Mouse (Mus musculus) T-helper 2 cell (primary cell): ENCODE measurements around the gene Tkt.

ENCODE experiments used
- in situ Hi-C: fragments of 300-600 bp; cut with MboI, MseI; formaldehyde crosslinking; loops from one replicate; pipeline ENCODE4 v1.15.1; 2025; ENCODE audit warnings: high pct_unique_total_duplicates

The Tkt gene

DNA sequence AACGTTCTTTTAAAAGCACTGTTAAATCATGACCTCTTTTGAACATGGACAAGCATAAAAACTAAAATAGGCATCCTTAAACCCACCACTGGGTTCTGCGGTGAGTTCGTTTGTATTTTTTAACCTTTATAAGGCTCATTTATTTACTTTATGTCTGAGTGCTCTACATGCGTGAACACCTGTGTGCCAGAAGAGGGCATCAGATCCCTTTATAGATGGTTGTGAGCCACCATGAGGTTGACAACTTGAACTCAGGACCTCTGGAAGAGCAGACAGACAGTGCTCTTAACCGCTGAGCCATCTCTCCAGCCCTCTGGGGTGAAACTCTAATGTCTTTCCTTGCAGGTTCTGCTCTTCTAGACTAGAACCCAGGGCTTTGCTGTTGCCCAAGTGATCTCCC, 37.2 kb downstream of the Tkt start:
- in situ Hi-C loops, result no loop called here

DNA sequence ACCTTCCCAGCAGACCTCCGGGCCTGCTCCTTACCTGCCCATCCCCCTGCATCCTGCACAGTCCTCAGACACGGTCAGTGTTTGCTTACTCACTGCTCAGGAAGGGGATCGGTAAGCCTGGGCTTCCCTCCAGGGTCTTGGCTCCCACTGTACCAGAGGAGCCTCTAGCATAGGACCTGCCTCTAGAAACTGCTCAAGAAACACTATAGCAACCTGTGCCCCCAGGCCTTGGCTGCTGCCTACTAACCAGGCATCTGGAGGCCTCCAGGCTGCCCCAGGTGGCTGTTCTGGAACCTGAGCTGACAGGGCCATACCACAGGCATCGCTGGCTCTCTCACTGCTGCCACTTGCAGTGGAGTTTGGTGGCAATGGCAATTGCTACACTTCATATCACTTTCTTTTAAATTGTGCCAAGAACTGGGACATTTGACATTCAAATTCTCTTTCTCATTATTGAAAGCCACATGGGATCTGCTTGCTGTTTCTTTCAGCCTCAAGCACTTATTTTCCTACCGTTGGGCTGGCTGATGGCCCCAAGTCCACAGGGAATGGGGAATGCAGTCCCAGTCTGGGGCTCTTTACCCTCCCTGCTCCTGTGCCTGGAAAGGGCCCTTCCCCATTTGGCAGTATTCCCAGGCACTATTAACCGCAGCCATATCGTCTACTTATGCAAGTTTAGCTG, 38.8 kb downstream of the Tkt start:
- in situ Hi-C loops, result no loop called here

- in situ Hi-C loops, result loop anchor here (5.0 kb wide), 1 partner anchor 82 kb away; no protein-coding TSS in a partner anchor
These were observed 42.0 kb downstream of the Tkt start for GRCm38 (mm10) chr14:30590041-30590645.

DNA sequence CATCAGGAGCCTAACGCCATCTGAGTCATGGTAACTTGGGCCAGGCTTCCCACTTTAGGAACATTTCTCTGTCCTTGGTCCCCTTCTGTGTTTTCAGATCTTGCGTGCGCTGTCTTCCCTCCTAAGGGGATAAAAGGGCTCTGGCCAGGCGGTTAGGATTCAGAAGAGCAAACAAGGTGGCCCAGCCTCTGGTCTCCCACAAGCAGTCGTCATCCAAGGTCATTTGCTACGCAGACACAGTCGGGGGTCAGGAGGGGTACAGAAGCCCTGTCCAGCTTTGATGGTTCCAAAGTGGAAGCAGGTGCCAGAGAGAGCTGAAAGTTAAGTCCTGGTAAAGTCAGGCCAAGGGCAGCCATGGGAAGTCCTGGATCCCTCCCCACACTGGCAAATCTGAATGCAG, 42.8 kb downstream of the Tkt start:
- in situ Hi-C loops, result loop anchor here (5.0 kb wide), 1 partner anchor 81 kb away; no protein-coding TSS in a partner anchor

- in situ Hi-C loops, result loop anchor here (5.0 kb wide), 1 partner anchor 81 kb away; no protein-coding TSS in a partner anchor
These were observed 43.3 kb downstream of the Tkt start for GRCm38 (mm10) chr14:30591417-30591816.

GRCm38 (mm10) chr14:30593279-30594091, 45.3 kb downstream of the Tkt start:
- in situ Hi-C loops, result loop anchor here (5.0 kb wide), 1 partner anchor 79 kb away; no protein-coding TSS in a partner anchor

DNA sequence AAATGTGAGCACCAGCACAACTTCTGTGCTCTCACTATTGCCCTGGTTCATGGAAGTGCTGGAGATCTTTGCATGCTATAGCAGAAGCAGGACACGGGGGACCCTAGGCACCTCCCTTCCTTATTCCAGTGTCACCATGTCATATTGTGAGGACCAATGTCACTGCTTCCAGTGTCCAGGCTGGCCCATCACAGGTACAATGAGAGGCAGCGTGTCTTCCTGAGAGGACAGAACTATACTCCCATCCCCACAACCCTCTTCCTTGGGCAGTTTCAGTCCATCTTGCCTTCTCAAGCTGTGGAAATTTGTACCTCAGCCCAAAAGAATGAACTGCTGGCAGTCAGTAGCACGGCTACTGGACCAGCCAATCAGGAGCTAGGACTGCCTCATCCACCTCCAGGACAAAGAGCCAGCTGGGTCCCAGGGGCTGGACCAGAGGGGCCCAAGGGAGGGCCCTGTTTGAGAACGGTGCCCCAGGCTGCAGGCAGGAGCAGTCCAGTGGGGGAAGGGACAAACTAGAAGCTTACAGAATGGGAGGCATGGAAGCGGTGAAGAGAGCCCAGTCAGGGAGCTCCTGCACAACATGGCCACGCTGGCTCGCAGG, 46.0 kb downstream of the Tkt start:
- in situ Hi-C loops, result loop anchor here (5.0 kb wide), 1 partner anchor 78 kb away; no protein-coding TSS in a partner anchor

DNA sequence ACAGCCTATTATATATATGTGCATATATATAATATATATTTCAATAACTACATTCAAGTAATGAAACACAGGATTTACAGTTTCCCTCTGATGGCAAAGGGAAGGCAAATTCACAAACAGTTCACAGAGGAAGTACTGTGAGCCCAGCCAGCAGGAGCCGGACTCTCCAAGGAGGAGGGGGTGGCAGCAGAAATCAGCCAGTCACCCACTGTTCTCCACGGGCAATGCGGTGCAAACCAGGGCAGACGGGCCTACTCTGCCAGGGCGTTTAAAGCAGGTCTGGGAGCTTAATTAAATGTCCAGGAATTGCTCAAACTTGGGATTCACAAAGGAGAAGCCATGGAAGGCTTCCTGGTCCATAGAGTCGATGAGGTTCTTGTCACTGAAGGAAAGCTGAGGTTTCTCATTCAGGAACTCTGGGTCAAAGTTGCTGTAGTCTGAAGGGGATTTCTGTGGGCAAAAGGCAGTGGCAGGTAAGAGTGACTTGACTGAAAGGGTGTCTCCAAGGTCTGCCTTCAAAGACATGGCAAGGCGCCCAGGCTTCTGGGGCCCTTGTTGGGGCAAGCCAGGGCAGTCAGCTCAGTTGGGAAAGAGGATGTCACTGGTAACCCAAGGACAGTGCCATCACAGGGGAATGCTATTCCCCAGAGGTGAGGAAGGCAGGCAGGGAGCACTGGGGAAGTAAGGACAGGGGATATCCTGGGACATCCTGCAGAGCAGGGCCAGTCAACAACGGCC, 47.6 kb downstream of the Tkt start:
- in situ Hi-C loops, result no loop called here

GRCm38 (mm10) chr14:30596407-30596806, 48.2 kb downstream of the Tkt start:
- in situ Hi-C loops, result no loop called here

DNA sequence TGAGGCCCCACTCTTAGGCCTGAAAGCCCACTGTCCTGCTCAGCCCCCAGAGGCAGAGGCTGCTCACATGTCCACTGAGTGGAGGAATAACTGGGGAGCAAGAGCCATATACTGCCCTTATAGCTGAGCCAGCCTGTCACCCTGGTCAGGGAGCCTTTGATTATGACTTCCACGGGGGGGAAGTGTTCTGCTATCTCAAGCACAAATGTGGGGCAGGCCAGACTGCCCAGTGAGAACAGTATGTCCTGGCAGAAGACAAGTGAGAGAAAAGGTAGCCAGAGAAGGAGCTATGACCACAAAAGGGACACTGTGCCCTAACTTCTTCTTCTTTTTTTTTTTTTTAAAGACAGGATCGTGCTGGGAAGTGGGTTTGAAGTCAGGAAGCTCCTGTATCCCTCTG, 49.0 kb downstream of the Tkt start:
- in situ Hi-C loops, result no loop called here

GRCm38 (mm10) chr14:30606817-30607216, 58.7 kb downstream of the Tkt start:
- in situ Hi-C loops, result no loop called here

GRCm38 (mm10) chr14:30607696-30608095, 59.5 kb downstream of the Tkt start:
- in situ Hi-C loops, result no loop called here

DNA sequence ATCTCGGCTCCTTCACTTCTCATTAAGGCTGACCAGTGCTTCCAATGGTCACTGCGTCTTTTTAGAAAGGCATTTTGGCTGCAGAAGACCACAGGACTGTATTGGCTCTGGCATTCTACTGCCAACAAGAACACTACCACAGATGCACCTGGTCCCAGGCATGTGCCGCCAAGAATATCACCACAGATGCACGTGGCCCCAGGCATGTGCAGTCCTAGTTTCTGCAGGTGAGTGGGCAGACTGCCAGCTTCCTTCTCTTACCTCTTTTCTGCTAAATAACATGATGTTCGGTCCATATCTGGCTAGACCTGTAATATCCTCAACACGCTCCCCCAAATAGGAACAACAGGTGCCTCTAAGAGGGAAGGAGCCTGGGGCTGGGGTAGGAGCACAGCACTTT, 60.0 kb downstream of the Tkt start:
- in situ Hi-C loops, result no loop called here

- in situ Hi-C loops, result no loop called here
These were observed 61.3 kb downstream of the Tkt start for GRCm38 (mm10) chr14:30609499-30609898.

DNA sequence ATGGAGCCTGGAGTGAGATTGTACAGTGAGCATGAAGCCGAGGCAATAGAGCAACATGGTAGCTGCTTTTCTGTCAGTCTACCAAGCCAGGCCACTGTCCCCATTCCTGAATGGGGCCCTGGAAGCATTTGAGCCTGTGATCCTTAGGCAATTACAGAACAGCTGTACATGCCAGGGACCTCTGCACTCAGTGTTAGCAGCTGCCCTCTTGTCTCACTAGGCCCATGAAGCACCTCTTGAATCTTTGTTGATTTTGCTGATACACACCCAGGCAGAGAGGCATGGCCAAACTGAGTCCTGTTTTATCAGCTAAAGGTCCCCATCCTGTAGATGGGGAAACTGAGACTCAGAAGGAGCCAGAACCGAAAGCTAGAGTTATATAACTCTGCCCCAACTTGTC, 62.1 kb downstream of the Tkt start:
- in situ Hi-C loops, result no loop called here

DNA sequence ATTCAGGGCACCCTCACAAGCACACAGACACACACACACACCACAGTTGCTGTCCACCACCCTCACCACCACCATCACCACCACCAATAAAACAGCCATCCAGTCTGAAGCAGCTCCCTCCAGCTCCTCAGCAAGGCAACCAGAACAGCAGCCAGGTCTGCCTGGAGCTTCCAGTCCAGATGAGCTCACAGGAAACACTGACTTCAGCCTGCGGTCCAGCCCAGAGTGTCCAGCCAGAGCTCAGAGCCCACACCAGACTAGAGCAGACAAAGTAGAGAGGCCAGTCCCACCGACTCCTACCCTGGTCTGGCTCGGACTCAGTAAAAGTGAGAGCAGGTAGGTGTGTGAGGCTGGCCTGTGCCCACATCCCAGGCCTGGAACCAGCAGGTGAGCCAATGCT, 62.8 kb downstream of the Tkt start:
- in situ Hi-C loops, result no loop called here

- in situ Hi-C loops, result no loop called here
These were observed 64.4 kb downstream of the Tkt start for GRCm38 (mm10) chr14:30612523-30612922.

DNA sequence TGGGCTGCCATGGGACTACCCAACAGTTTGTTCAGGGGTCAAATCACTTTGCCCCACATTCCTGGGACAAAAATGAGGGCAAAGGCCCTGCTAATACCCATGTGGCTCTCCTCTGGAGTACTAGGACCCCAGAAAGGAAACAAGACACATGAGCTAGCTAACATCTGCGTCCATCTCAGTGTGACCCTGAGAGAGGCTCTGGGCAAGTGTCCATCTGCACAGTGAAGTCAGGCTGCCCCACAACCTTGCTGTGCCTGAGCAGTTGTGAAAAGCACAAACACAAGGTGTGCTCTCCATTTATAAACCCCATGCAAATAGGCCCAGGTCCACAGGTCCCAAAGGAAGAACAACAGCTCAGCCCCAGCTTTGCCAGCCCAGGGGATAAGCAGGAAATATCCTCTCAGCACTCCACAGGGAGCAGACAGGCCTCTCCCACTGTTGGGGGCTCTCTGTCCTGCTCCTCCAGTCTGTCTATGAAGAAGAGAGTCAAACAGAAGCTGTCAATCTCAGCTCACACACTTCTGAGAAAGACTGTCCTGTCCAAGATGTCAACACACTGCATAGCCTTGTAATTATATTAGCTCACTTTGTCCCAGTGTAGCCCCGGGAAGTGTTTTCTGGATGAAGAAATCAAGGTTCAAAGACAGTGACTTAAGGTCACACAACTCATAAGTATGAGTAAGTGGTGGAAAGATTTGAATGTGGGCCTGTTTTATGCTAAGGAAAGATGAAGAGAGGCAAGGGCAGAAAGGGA, 65.0 kb downstream of the Tkt start:
- in situ Hi-C loops, result no loop called here

DNA sequence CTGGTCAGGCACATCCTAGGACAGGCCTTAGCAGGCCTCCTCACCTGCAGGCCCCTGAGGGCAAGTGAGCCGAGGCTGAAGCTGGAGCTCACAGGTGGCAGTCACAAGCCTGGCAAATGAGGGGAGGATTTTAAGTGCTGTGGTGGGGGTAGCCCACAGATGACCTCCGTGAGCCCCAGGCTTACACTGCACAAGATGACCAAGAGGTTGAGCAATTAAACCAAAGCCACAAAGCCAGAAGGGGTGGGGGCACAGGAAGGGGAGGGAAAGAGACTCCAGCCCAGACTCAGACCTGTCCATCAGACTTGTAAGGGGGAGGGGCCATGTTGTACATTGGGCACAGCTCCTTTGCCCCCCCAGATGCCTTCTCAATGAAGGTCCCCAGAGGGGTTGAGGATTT, 68.6 kb downstream of the Tkt start:
- in situ Hi-C loops, result no loop called here

DNA sequence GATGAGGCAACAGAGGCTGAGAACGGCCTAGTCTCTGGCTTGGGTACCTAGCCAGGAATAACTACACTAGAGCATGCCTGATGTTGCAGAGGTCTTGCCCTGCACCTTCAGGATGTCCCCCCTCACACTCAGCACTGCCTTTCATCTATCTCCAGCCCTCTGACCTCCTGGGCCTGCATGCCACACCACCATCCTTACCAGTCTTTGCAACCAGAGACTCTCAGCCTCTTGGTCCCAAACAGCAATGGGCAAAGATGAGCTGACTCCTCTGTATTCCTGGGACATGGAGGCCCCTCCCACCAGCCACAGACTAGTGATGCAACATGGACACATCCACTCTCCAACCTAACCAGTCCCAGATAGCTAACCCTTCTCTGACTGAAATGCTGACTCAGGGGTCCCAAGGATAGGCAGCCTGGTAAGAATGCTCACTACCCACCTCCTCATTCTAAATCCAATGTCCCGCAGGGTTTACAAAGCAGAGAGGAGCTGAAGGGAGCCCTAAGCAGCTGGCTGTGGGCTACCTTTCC, 70.7 kb downstream of the Tkt start:
- in situ Hi-C loops, result no loop called here
